Mouse (Mus musculus) myocyte (in vitro differentiated cells): ENCODE data around the gene Tmem8. TPM values are rescaled to one million over a fixed set of nuclear protein-coding genes. Genes with fewer than 3 reads are reported as not detected.
"Not testable (repeated sequence)": the region's sequence is repeated elsewhere in the genome, so short reads cannot be mapped to it uniquely, and the experiment has no call there.

ENCODE experiments used
- H3K27me3 ChIP-seq: one replicate; pipeline ENCODE4 v1.6.1; 2011; ENCODE audit not compliant: control insufficient read depth, insufficient read depth, insufficient read length
- H3K36me3 ChIP-seq: one replicate; pipeline ENCODE4 v1.6.1; 2011; ENCODE audit not compliant: control insufficient read depth, insufficient read depth
- H3K4me2 ChIP-seq: one replicate; pipeline ENCODE4 v1.6.1; 2011; ENCODE audit warnings: low read depth, control low read depth
- H3K4me3 ChIP-seq: one replicate; pipeline ENCODE4 v1.5.1; 2011; ENCODE audit warnings: mild to moderate bottlenecking, control low read depth, moderate library complexity
- H3K79me2 ChIP-seq: one replicate; pipeline ENCODE4 v1.6.1; 2011; ENCODE audit not compliant: control insufficient read depth, insufficient read depth
- H3ac ChIP-seq: one replicate; pipeline ENCODE4 v1.6.1; 2011; ENCODE audit not compliant: control insufficient read depth, insufficient read length
- CEBPB ChIP-seq: IDR thresholded peaks from 2 replicates; pipeline ENCODE4 v1.6.1; 2011; ENCODE audit warnings: mild to moderate bottlenecking, moderate library complexity; ENCODE audit not compliant: poor library complexity, insufficient read depth, severe bottlenecking
- E2F4 ChIP-seq: IDR thresholded peaks from one replicate; pipeline ENCODE4 v1.6.1; 2011; ENCODE audit warnings: mild to moderate bottlenecking, control low read depth, moderate library complexity; ENCODE audit not compliant: insufficient read depth
- MAX ChIP-seq: IDR thresholded peaks from one replicate; pipeline ENCODE4 v1.6.1; 2011; ENCODE audit warnings: low read depth, mild to moderate bottlenecking, control low read depth
- MYOD1 ChIP-seq, 3 experiments: IDR thresholded peaks; one replicate each; pipeline ENCODE4 v1.6.1; 2011; ENCODE audit warnings: control low read depth in 2 of 3, low read depth in 2 of 3, mild to moderate bottlenecking in 2 of 3, moderate library complexity in 1 of 3; ENCODE audit not compliant: insufficient read length in 2 of 3, control insufficient read depth in 1 of 3
- MYOG ChIP-seq, 3 experiments: IDR thresholded peaks; one replicate each; pipeline ENCODE4 v1.6.1; 2011; ENCODE audit warnings: control low read depth in 2 of 3, low read depth in 2 of 3, mild to moderate bottlenecking in 2 of 3; ENCODE audit not compliant: insufficient read length in 2 of 3, control insufficient read depth in 1 of 3, insufficient read depth in 1 of 3
- POLR2A ChIP-seq: IDR thresholded peaks from one replicate; pipeline ENCODE4 v1.6.1; 2011; ENCODE audit warnings: low read depth, mild to moderate bottlenecking, control low read depth, moderate library complexity; ENCODE audit not compliant: insufficient read length
- POLR2AphosphoS2 ChIP-seq: IDR thresholded peaks from one replicate; pipeline ENCODE4 v1.6.1; 2011; ENCODE audit warnings: low read depth, control low read depth; ENCODE audit not compliant: insufficient read length
- REST ChIP-seq: IDR thresholded peaks from one replicate; pipeline ENCODE4 v1.6.1; 2011; ENCODE audit warnings: mild to moderate bottlenecking, control low read depth, moderate library complexity; ENCODE audit not compliant: insufficient read depth, insufficient read length
- SRF ChIP-seq: IDR thresholded peaks from one replicate; pipeline ENCODE4 v1.6.1; 2011; ENCODE audit warnings: low read depth; ENCODE audit not compliant: control insufficient read depth, insufficient read length
- TCF12 ChIP-seq: IDR thresholded peaks from one replicate; pipeline ENCODE4 v1.6.1; 2011; ENCODE audit warnings: mild to moderate bottlenecking, control low read depth; ENCODE audit not compliant: poor library complexity, insufficient read depth, severe bottlenecking
- TCF3 ChIP-seq: IDR thresholded peaks from one replicate; pipeline ENCODE4 v1.6.1; 2011; ENCODE audit warnings: low read depth, control low read depth; ENCODE audit not compliant: insufficient read length
- USF1 ChIP-seq: IDR thresholded peaks from one replicate; pipeline ENCODE4 v1.6.1; 2011; ENCODE audit warnings: low read depth, mild to moderate bottlenecking, control low read depth, moderate library complexity
- polyA plus RNA-seq: library from polyadenylated mRNA; unstranded; fragments of >200 nt; fragmentation: generic; extraction: Trizol; gene quantifications from one replicate; pipeline ENCODE4 v1.2.1, GENCODE M21; 2012; ENCODE audit warnings: missing spikeins

Tmem8 gene
- polyA plus RNA-seq, 1 experiment = 1.5 TPM

GRCm38 (mm10) chr17:26111722-26112121 lies 1.4 kb upstream of the Tmem8 start:
- H3K4me3 ChIP-seq = no peak overlapping the region
- H3K36me3 ChIP-seq = no peaks in the 10 kb centered on the region
- no peak overlapping the region for H3ac ChIP-seq
- no peaks in the 10 kb centered on the region for H3K79me2 ChIP-seq
- H3K27me3 ChIP-seq = peaks cover 33% of the 10 kb centered on the region
- no peak overlapping the region for H3K4me2 ChIP-seq
- TF ChIP-seq POLR2AphosphoS2 = no peak
- TF ChIP-seq MYOG (IDR thresholded peaks at IDR 0.05; ENCODE audit: control insufficient read depth in 1 of 3, insufficient read depth in 1 of 3, insufficient read length in 2 of 3, low read depth in 2 of 3) = no peak
- no peak for TF ChIP-seq E2F4
- TF ChIP-seq TCF12 = no peak
- no peak for TF ChIP-seq CEBPB
- TF ChIP-seq USF1 = no peak
- no peak for TF ChIP-seq MYOD1 (IDR thresholded peaks at IDR 0.05; ENCODE audit: control insufficient read depth in 1 of 3, insufficient read length in 2 of 3, low read depth in 2 of 3)
- TF ChIP-seq REST = no peak
- TF ChIP-seq SRF = no peak
- TF ChIP-seq MAX = no peak

GRCm38 (mm10) chr17:26112751-26113150 lies 348 bp upstream of the Tmem8 start:
- no peak overlapping the region for H3ac ChIP-seq
- no peaks in the 10 kb centered on the region for H3K79me2 ChIP-seq
- no peak overlapping the region for H3K4me3 ChIP-seq
- peaks cover 42% of the 10 kb centered on the region for H3K27me3 ChIP-seq
- no peak for TF ChIP-seq E2F4
- no peak for TF ChIP-seq CEBPB
- no peak for TF ChIP-seq USF1
- no peak for TF ChIP-seq TCF3
- TF ChIP-seq POLR2AphosphoS2 = no peak
- TF ChIP-seq POLR2A = no peak
- TF ChIP-seq REST = no peak
- TF ChIP-seq MYOD1 (IDR thresholded peaks at IDR 0.05; ENCODE audit: control insufficient read depth in 1 of 3, insufficient read length in 2 of 3, low read depth in 2 of 3) = no peak
- no peak for TF ChIP-seq MYOG (IDR thresholded peaks at IDR 0.05; ENCODE audit: control insufficient read depth in 1 of 3, insufficient read depth in 1 of 3, insufficient read length in 2 of 3, low read depth in 2 of 3)
- TF ChIP-seq TCF12 = no peak
- no peak for TF ChIP-seq MAX
- H3K36me3 ChIP-seq = no peaks in the 10 kb centered on the region
- peak overlapping the region; percentile 71 for H3K4me2 ChIP-seq

- Histone ChIP-seq H3K4me3 (no peak overlapping the region), H3K4me2 (peak overlapping the region; percentile 71), H3K36me3 (no peaks in the 10 kb centered on the region), H3ac (no peak overlapping the region), H3K79me2 (no peaks in the 10 kb centered on the region), H3K27me3 (peaks cover 50% of the 10 kb centered on the region)
- TF ChIP-seq SRF (no peak), E2F4 (no peak), CEBPB (no peak), MYOD1 (IDR thresholded peaks at IDR 0.05; ENCODE audit: control insufficient read depth in 1 of 3, insufficient read length in 2 of 3, low read depth in 2 of 3) (no peak), USF1 (no peak), TCF3 (no peak), MYOG (IDR thresholded peaks at IDR 0.05; ENCODE audit: control insufficient read depth in 1 of 3, insufficient read depth in 1 of 3, insufficient read length in 2 of 3, low read depth in 2 of 3) (no peak), REST (no peak)
These were observed 962 bp downstream of the Tmem8 start for GRCm38 (mm10) chr17:26114061-26114460.

GRCm38 (mm10) chr17:26114461-26114860 lies 1.4 kb downstream of the Tmem8 start:
- H3K27me3 ChIP-seq = peaks cover 54% of the 10 kb centered on the region
- not testable (repeated sequence) for H3K4me3 ChIP-seq, H3K79me2 ChIP-seq, H3ac ChIP-seq, H3K4me2 ChIP-seq, H3K36me3 ChIP-seq

- Histone ChIP-seq H3K27me3 (peaks cover 57% of the 10 kb centered on the region), H3ac (no peak overlapping the region), H3K79me2 (no peaks in the 10 kb centered on the region), H3K4me2 (no peak overlapping the region), H3K4me3 (no peak overlapping the region), H3K36me3 (no peaks in the 10 kb centered on the region)
- TF ChIP-seq MYOG (IDR thresholded peaks at IDR 0.05; ENCODE audit: control insufficient read depth in 1 of 3, insufficient read depth in 1 of 3, insufficient read length in 2 of 3, low read depth in 2 of 3) (no peak), SRF (no peak), E2F4 (no peak), USF1 (no peak), MAX (no peak), MYOD1 (IDR thresholded peaks at IDR 0.05; ENCODE audit: control insufficient read depth in 1 of 3, insufficient read length in 2 of 3, low read depth in 2 of 3) (no peak), TCF12 (no peak), POLR2A (no peak), TCF3 (no peak), REST (no peak), CEBPB (no peak), POLR2AphosphoS2 (no peak)
These were observed 2.3 kb downstream of the Tmem8 start for GRCm38 (mm10) chr17:26115205-26115898.
